Mouse (Mus musculus) cortical plate, adult 2 months (tissue): ENCODE data around the gene Gm13124.

Experiments used
- CTCF ChIP-seq: fragments of 200-500 bp; IDR thresholded peaks from 2 replicates; pipeline ENCODE4 v1.5.1; 2011; ENCODE audit warnings: mild to moderate bottlenecking, control low read depth, low read length; ENCODE audit not compliant: insufficient read depth; ENCODE audit errors: extremely low read depth
- POLR2A ChIP-seq: fragments of 200-500 bp; IDR thresholded peaks from 2 replicates; pipeline ENCODE4 v1.6.1; 2011; ENCODE audit warnings: mild to moderate bottlenecking, low read length, control low read depth; ENCODE audit not compliant: insufficient read depth; ENCODE audit errors: extremely low read depth

GRCm38 (mm10) chr4:144565034-144565433, at the start of gene Gm13124:
- TF ChIP-seq POLR2A (no peak), CTCF (no peak)
